Mouse (Mus musculus) cerebellum, adult 9-11 months (tissue): ENCODE measurements at regions not wholly inside any gene's neighbourhood (a gene's known extent, or its start where the extent isn't known, plus 50 kb on each side); places are given as distances from the start of the nearest gene placed in this dataset.

Source experiments
- DNase-seq: peaks from one replicate; pipeline ENCODE4 v3.0.0; 2022

DNA sequence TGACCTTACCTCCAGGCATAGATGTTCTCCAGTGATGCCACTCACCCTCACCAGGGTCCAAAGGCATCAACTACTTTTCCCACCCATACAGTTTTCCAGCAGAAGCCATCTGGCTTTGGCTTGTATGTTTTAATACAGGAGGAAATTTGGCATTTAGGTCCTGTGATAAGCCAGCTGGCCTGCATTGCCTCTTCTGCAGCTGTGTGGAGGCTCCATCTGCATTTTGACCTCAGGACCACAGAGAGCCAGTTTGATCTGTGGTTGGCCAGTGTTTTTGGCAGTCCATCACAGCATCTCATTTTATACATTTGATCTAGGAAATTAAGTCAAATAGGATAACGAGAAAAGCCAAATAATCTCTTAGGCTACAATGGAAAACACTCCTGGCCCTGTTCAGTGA, 315.1 kb upstream of the Sphkap start:
- no peak for DNase-seq

DNA sequence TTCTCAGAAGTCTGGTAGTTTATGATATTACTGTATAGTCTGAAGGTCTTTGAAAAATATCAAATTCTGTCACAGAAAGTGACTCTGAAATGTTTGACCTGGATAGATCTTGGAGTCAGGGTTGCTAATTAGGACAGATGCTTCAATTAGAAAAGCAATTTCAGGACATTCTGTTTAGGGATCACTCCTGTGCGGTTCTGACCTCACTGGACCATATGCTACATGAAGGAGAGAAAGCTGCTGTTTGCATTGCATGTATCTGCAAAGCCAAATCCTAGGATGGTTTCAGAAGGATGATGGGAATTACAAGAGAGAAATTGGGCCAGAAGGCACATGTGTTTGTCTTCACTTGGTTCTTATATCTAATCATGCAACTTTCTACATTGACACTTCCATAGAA, 312.2 kb upstream of the Sphkap start:
- DNase-seq: peak; percentile 43

GRCm38 (mm10) chr1:83717056-83717455, 309.1 kb upstream of the Sphkap start:
- peak; percentile 72 for DNase-seq

- no peak for DNase-seq
Observed at GRCm38 (mm10) chr1:83701696-83702404, 293.9 kb upstream of the Sphkap start.

- no peak for DNase-seq
Observed at GRCm38 (mm10) chr1:83697422-83697821, 289.4 kb upstream of the Sphkap start.

- no peak for DNase-seq
Observed at GRCm38 (mm10) chr1:83685221-83685620, 277.2 kb upstream of the Sphkap start.

DNA sequence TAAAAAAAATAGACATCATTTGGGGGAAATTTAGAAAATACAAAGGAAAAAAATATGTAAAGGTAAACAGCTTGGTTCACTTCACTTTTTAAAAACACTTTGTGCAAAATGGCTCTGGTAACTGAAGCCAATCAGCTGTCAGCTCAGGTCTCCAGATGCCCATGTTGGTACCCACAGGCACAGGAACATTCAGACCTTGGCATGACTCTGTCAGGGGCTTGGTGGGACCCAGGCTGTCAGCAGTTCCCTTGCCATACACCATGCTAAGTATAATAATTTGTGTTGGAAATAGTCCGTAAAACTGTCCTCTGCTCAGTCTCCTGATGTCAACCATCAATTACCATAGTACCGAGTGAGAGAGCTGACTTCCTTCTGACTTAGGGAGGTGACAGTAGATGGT, 257.3 kb upstream of the Sphkap start:
- no peak for DNase-seq

- DNase-seq: no peak
Observed at GRCm38 (mm10) chr1:83661808-83662802, 254.1 kb upstream of the Sphkap start.

GRCm38 (mm10) chr1:83653661-83654060, 245.7 kb upstream of the Sphkap start:
- no peak for DNase-seq

- no peak for DNase-seq
Observed at GRCm38 (mm10) chr1:83645606-83646005, 237.6 kb upstream of the Sphkap start.

DNA sequence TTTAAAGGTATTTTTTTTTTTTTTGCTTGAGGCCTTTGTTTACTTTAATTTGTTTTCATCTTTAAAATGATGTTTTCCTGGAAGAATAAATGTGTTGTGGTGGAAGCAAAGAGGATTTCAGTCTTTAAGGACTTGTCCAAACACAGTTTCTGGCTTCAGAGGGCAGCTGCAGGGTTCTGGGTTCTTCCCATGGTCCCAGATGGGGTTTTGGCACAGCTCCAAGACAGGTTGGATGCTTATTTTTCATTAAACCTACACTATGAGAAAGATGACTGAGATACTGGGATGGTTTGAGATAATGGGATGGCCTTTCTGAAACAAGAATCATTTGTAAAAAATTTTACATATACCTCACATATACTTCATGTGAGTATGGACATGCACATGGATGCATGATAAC, 234.7 kb upstream of the Sphkap start:
- DNase-seq: peak; percentile 14

DNA sequence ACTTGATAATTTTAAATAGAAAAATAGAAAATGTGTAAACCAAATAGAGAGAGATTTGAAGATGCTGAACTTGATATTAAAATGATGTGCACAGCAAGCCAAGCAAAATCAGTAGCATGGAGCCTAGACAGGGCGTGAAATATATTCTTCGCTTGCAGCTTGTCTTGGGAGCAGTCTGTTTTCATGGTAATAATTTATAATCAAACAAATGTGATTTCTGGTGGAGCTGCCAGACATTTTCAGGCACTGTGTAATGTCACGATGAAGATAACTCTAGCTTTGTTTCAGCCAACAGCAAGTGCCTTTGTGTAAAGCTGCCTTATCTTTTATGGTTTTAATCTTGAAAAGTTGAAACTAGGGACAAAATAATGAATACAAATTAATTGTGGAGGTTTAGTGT, 228.1 kb upstream of the Sphkap start:
- no peak for DNase-seq

DNA sequence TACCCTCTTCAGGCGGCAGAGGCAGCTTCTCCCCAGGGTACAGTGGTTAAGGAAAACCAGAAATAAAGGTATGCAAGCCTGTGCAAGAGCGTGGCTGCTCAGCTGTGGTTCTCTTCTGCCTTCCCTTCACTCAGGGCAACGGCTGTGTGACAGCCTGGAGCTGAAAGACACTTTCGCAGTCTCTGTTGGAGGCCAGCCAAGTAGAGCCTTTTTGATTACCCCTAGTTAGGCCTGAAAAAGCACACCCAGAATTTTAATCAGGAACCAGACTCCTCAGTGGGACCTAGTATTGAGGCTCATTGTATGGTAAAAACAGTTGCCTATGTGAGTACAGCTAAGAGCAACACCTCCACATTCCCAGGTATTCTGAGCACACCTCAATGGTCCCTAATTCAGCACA, 223.8 kb upstream of the Sphkap start:
- peak; percentile 34 for DNase-seq

DNA sequence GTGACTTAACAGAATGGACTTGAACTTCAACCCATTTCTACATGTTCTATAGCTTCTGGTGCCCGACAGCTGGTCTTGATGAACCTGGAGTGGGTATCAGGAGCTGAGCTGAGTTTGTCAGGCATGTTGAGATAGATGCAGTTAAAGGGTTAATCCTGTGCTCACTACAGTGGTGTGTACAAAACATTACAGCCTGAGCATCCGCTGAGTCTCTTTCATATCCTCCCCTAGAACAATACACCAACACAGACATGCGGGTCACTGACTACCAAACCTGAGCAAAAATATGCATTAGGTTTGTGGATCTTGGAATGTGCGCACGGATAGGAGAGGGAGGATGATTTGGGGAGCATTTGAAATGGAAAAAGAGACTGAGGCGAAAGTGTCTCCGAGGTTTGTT, 223.4 kb upstream of the Sphkap start:
- no peak for DNase-seq

DNA sequence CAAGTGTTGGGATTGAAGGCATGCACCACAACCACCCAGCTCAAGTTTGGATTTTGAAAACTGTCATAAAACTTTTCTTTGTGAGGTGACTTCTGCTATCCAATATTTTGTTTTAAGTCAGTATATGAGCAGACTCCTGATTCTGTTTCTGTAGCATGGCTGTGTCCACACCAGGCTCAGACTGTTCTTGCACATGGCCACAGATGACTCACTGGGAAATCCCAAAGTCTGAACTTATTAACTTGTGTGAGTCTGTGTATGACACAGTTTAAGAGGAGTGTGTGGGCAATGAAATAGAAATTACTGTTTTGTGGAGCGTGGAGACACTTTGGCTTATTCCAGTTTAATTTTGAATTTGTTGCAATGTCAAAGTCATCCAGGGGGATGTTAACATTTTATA, 179.3 kb upstream of the Sphkap start:
- DNase-seq: no peak

DNA sequence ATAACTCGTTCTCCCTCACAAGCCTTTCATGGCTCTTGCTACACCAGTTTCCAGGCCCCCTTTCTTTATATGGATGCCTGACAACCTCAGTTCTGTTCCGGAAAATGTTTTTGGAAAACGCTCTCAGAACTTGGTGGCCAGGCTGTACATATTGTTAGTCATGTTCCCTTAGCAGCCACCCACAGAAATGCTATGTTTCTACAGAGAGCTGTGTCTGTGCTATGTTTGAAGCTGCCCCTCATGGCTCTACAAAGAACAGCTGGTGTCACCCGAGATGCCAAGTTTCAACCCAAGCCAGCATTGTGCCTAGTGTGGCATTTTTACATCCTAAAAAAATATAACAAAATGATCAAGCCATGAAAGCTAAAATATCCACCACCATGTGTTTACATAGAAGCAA, 175.0 kb upstream of the Sphkap start:
- peak; percentile 10 for DNase-seq

- DNase-seq: no peak
Observed at GRCm38 (mm10) chr1:83569991-83570390, 162.0 kb upstream of the Sphkap start.

DNA sequence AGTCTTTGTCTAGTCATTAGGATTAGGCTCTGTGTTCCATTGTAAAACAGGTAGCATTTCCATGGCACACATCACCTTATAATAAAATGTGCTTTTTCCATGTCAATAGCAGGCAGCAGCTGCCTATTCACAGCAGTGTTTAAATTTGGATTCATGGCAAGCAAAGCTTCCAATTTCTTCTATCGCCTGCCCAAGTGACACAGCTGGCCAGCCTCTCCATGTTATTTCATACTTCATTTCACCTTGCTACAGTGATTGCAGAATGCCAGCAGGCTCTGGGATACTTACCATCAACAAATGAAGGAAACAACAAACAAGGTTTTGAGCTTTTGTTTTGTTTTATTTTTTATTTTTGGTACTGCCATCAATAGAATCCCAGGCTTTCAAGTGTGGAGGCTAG, 160.7 kb upstream of the Sphkap start:
- DNase-seq: no peak

- DNase-seq: no peak
Observed at GRCm38 (mm10) chr1:83551617-83552016, 143.6 kb upstream of the Sphkap start.

- peak; percentile 63 for DNase-seq
Observed at GRCm38 (mm10) chr1:83535461-83535860, 127.5 kb upstream of the Sphkap start.

DNA sequence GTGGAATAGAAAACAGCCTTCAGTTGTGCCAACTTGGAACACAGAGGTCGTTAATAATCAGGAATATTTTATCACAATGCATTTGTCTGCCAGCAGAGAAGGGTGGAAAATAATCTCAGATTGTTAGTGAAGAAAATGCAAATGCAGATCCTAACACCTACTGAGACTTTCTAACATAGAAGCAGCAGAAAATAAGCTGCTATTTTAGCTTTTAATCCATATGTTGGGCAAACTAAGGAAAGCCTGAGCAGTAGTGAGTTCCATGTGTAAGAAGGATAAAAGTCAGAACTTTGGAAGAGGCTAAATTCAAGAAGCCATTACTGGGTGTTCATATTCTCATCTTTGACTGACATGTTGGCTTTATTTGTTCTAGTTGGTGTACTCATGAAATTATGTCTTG, 119.8 kb upstream of the Sphkap start:
- no peak for DNase-seq

DNA sequence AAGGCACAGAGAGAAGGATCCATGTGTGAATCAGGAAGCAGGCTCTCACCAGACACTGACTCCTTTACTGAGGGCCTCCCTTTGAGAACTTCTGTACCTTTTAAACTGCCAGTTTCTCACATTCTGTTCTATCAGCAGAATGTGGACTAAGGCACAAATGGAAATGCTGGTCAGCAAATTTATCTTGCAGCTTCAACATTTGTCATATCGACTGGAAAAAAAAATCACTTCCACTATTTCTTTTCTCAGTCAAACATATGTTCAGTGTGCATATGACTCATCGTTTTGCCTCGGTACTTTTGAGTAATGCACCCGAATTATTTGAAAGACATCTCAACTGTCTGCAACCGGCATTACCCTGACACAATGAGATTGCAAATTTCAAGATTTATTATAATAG, 101.4 kb upstream of the Sphkap start:
- peak; percentile 28 for DNase-seq

DNA sequence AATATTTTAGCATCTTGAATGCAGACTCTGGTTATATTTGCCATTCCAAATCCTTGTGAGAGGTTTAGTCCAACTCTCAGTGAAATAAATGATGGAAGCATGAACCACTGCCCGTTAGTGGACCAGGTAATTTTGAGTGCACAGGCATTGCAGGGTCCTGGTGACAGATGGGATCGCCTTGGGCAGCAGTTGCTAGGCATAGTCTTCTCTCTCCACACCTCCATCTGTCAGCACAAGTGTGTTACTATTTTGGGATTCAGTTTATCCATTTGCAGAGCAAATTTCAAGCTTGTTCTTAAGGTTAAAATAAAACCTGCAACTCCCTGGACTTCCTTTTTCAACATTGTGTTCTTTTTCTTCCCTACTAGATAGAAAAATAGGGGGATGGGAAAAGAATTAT, 97.4 kb upstream of the Sphkap start:
- DNase-seq: peak; percentile 96

- no peak for DNase-seq
Observed at GRCm38 (mm10) chr1:83496888-83497287, 88.9 kb upstream of the Sphkap start.
